Mouse (Mus musculus) CH12.LX (cell line): ENCODE data around the gene Samd1.

Source experiments
- CTCF ChIP-seq, 2 experiments: IDR thresholded peaks in 1 of 2; conservative IDR thresholded peaks in 1 of 2; 2 replicates each; pipeline ENCODE4 v1.5.1; 2011 to 2012; ENCODE audit warnings: low read depth in 2 of 2, low read length in 2 of 2, improper control_type of control experiment in 1 of 2, inconsistent platforms in 1 of 2, mild to moderate bottlenecking in 1 of 2, moderate library complexity in 1 of 2
- MAX ChIP-seq: IDR thresholded peaks from 2 replicates; pipeline ENCODE4 v1.6.1; 2011; ENCODE audit warnings: low read length, improper control_type of control experiment
- POLR2A ChIP-seq: IDR thresholded peaks from 2 replicates; pipeline ENCODE4 v1.6.1; 2011; ENCODE audit warnings: low read depth, mild to moderate bottlenecking, improper control_type of control experiment, low read length

DNA sequence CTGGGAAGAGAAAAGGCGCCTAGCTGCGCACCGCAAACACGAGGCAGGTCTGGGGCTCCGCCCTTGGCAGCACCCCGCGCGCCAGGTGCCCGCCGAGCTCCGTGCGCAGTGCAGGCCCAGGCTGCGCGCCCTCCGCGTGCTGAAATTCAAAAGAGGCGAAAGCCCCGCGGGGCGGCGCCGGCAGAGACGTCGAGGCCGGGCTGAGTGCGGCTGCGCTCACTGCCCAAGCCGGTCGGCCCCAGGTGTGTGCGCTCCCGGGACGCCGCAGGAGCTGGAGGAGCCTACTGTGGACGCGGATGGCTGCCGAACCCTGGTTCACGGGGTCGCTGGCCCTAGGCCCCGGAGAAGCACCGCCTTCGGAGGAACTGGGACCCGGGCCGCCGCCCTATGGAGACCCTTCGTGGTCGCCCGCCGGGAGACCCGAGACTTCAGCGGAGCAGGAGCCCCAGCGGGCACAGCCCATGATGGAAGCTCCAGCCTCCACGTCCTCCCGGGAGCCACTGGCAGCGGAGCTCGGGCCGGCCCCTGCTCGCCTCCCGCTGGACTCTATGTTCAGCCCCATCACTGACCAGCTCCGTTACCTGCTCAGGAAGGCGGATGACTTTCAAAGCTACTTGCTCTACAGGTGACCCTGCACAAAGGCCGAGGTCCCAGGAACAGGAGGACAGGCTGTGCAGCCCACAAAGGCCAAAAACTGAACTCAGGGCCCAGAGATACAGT, 4.0 kb downstream of the Samd1 start, which contains the start of gene 1700067K01Rik:
- no peak for TF ChIP-seq POLR2A
- no peak for TF ChIP-seq MAX
- no peak for TF ChIP-seq CTCF (conservative IDR thresholded peaks at IDR 0.05 in 1 of 2, IDR thresholded peaks at IDR 0.05 in 1 of 2; ENCODE audit: low read depth in 2 of 2, low read length in 2 of 2)
